Mouse (Mus musculus) CH12.LX (cell line): Measurements from ENCODE around the gene Ddx27. TPM values are rescaled to one million over a fixed set of nuclear protein-coding genes. Genes with fewer than 3 reads are reported as not detected.
"Not testable (repeated sequence)": the region's sequence is repeated elsewhere in the genome, so short reads cannot be mapped to it uniquely, and the experiment has no call there.

Experiments
- DNase-seq: peaks from one replicate; pipeline ENCODE4 v3.0.0-alpha.2; 2013; ENCODE audit errors: extremely low read depth
- H3K27ac ChIP-seq: 2 replicates; pipeline ENCODE4 v1.5.1; 2012; ENCODE audit warnings: low read depth, mild to moderate bottlenecking, control low read depth, moderate library complexity; ENCODE audit not compliant: insufficient read depth
- H3K27me3 ChIP-seq: replicated peaks from 2 replicates; pipeline ENCODE3; 2012; ENCODE audit warnings: inconsistent platforms
- H3K36me3 ChIP-seq, 2 experiments: replicated peaks in 1 of 2; 2 replicates each; pipeline versions ENCODE3 to v1.6.1; 2012; ENCODE audit warnings: inconsistent platforms in 1 of 2, low read length in 1 of 2, mild to moderate bottlenecking in 1 of 2, mixed read lengths in 1 of 2, moderate library complexity in 1 of 2; ENCODE audit not compliant: control insufficient read depth in 1 of 2, insufficient read depth in 1 of 2
- H3K4me1 ChIP-seq, 2 experiments: 2 replicates each; pipeline ENCODE4 v1.6.1; 2012; ENCODE audit warnings: inconsistent platforms in 1 of 2, moderate library complexity in 1 of 2; ENCODE audit not compliant: insufficient read depth in 2 of 2, control insufficient read depth in 1 of 2
- H3K4me2 ChIP-seq: 2 replicates; pipeline ENCODE4 v1.6.1; 2012; ENCODE audit warnings: low read depth, mild to moderate bottlenecking, control low read depth; ENCODE audit not compliant: poor library complexity, insufficient read depth, severe bottlenecking
- H3K4me3 ChIP-seq, 3 experiments: fragments of 150-350 bp in 1 of 3; sonication (generic) in 1 of 3; replicated peaks in 1 of 3; 2 replicates each; pipeline versions ENCODE3 to v1.5.1; 2011 to 2012; ENCODE audit warnings: low read depth in 2 of 3, low read length in 2 of 3, mild to moderate bottlenecking in 2 of 3, moderate library complexity in 2 of 3, control low read depth in 1 of 3, improper control_type of control experiment in 1 of 3, inconsistent platforms in 1 of 3, mixed read lengths in 1 of 3; ENCODE audit not compliant: poor library complexity in 1 of 3
- H3K79me2 ChIP-seq: replicated peaks from 2 replicates; pipeline ENCODE4 v1.6.1; 2012; ENCODE audit warnings: mild to moderate bottlenecking, moderate library complexity; ENCODE audit not compliant: control insufficient read depth, poor library complexity, insufficient read depth, severe bottlenecking; ENCODE audit errors: extremely low read depth
- H3K9ac ChIP-seq: 2 replicates; pipeline ENCODE4 v1.6.1; 2012; ENCODE audit warnings: low read depth, mild to moderate bottlenecking, control low read depth, moderate library complexity; ENCODE audit not compliant: insufficient read depth
- H3K9me3 ChIP-seq: replicated peaks from 2 replicates; pipeline ENCODE3; 2012; ENCODE audit warnings: low read length, inconsistent platforms, mixed read lengths
- BHLHE40 ChIP-seq: IDR thresholded peaks from 2 replicates; pipeline ENCODE4 v1.6.1; 2011; ENCODE audit warnings: mild to moderate bottlenecking, low read depth, low read length, improper control_type of control experiment
- CHD1 ChIP-seq: IDR thresholded peaks from 2 replicates; pipeline ENCODE4 v1.6.1; 2012; ENCODE audit warnings: low read depth, low read length, improper control_type of control experiment, inconsistent platforms
- CHD2 ChIP-seq: IDR thresholded peaks from 2 replicates; pipeline ENCODE4 v1.6.1; 2011; ENCODE audit warnings: low read length, improper control_type of control experiment
- CTCF ChIP-seq, 2 experiments: IDR thresholded peaks in 1 of 2; conservative IDR thresholded peaks in 1 of 2; 2 replicates each; pipeline ENCODE4 v1.5.1; 2011 to 2012; ENCODE audit warnings: low read depth in 2 of 2, low read length in 2 of 2, improper control_type of control experiment in 1 of 2, inconsistent platforms in 1 of 2, mild to moderate bottlenecking in 1 of 2, moderate library complexity in 1 of 2
- HCFC1 ChIP-seq: IDR thresholded peaks from 2 replicates; pipeline ENCODE4 v1.6.1; 2012; ENCODE audit warnings: low read depth, mild to moderate bottlenecking, inconsistent platforms, low read length, improper control_type of control experiment
- IRF4 ChIP-seq: IDR thresholded peaks from 2 replicates; pipeline ENCODE4 v1.6.1; 2014; ENCODE audit warnings: low read depth, mild to moderate bottlenecking, inconsistent platforms, low read length, improper control_type of control experiment
- JUND ChIP-seq: conservative IDR thresholded peaks from 2 replicates; pipeline ENCODE4 v1.6.1; 2011; ENCODE audit warnings: low read depth, low read length, improper control_type of control experiment
- MAFK ChIP-seq: IDR thresholded peaks from 2 replicates; pipeline ENCODE4 v1.6.1; 2011; ENCODE audit warnings: low read length, improper control_type of control experiment; ENCODE audit not compliant: insufficient replicate concordance
- MAX ChIP-seq: IDR thresholded peaks from 2 replicates; pipeline ENCODE4 v1.6.1; 2011; ENCODE audit warnings: low read length, improper control_type of control experiment
- MAZ ChIP-seq: IDR thresholded peaks from 2 replicates; pipeline ENCODE4 v1.6.1; 2012; ENCODE audit warnings: low read depth, mild to moderate bottlenecking, inconsistent platforms, low read length, improper control_type of control experiment, moderate library complexity
- MYC ChIP-seq: IDR thresholded peaks from 2 replicates; pipeline ENCODE4 v1.6.1; 2011; ENCODE audit warnings: low read depth, mild to moderate bottlenecking, improper control_type of control experiment, low read length
- NRF1 ChIP-seq: IDR thresholded peaks from 2 replicates; pipeline ENCODE4 v1.6.1; 2014; ENCODE audit warnings: low read depth, mild to moderate bottlenecking, inconsistent platforms, low read length, improper control_type of control experiment, moderate library complexity
- POLR2A ChIP-seq: IDR thresholded peaks from 2 replicates; pipeline ENCODE4 v1.6.1; 2011; ENCODE audit warnings: low read depth, mild to moderate bottlenecking, improper control_type of control experiment, low read length
- RAD21 ChIP-seq: IDR thresholded peaks from 2 replicates; pipeline ENCODE4 v1.6.1; 2011; ENCODE audit warnings: low read depth, mild to moderate bottlenecking, low read length, improper control_type of control experiment, moderate library complexity
- RCOR1 ChIP-seq: conservative IDR thresholded peaks from 2 replicates; pipeline ENCODE4 v1.6.1; 2012; ENCODE audit warnings: low read depth, mild to moderate bottlenecking, inconsistent platforms, low read length, improper control_type of control experiment
- SIN3A ChIP-seq: IDR thresholded peaks from 2 replicates; pipeline ENCODE4 v1.6.1; 2012; ENCODE audit warnings: low read length, improper control_type of control experiment, inconsistent platforms
- TBP ChIP-seq: conservative IDR thresholded peaks from 2 replicates; pipeline ENCODE4 v1.6.1; 2011; ENCODE audit warnings: low read depth, low read length, improper control_type of control experiment
- TCF12 ChIP-seq: IDR thresholded peaks from 2 replicates; pipeline ENCODE4 v1.6.1; 2014; ENCODE audit warnings: low read depth, mild to moderate bottlenecking, inconsistent platforms, low read length, improper control_type of control experiment
- UBTF ChIP-seq: IDR thresholded peaks from 2 replicates; pipeline ENCODE4 v1.6.1; 2012; ENCODE audit warnings: low read depth, mild to moderate bottlenecking, inconsistent platforms, low read length, improper control_type of control experiment, moderate library complexity
- USF1 ChIP-seq: IDR thresholded peaks from 2 replicates; pipeline ENCODE4 v1.6.1; 2014; ENCODE audit warnings: low read depth, mild to moderate bottlenecking, inconsistent platforms, low read length, improper control_type of control experiment
- USF2 ChIP-seq: conservative IDR thresholded peaks from 2 replicates; pipeline ENCODE4 v1.6.1; 2011; ENCODE audit warnings: low read depth, low read length, improper control_type of control experiment
- ZC3H11A ChIP-seq: IDR thresholded peaks from 2 replicates; pipeline ENCODE4 v1.6.1; 2012; ENCODE audit warnings: low read depth, mild to moderate bottlenecking, inconsistent platforms, low read length, improper control_type of control experiment
- ZKSCAN1 ChIP-seq: IDR thresholded peaks from 2 replicates; pipeline ENCODE4 v1.6.1; 2012; ENCODE audit warnings: low read depth, inconsistent platforms, low read length, improper control_type of control experiment, borderline replicate concordance
- ZMIZ1 ChIP-seq: IDR thresholded peaks from 2 replicates; pipeline ENCODE4 v1.6.1; 2012; ENCODE audit warnings: low read depth, mild to moderate bottlenecking, inconsistent platforms, low read length, improper control_type of control experiment
- ZNF384 ChIP-seq: IDR thresholded peaks from 2 replicates; pipeline ENCODE4 v1.6.1; 2012; ENCODE audit warnings: low read depth, low read length, improper control_type of control experiment, inconsistent platforms
- dilution Hi-C: fragments of 300-500 bp; cut with MboI; formaldehyde crosslinking; loops from 2 replicates; pipeline ENCODE4 v1.14.3; 2020; ENCODE audit warnings: low sequenced_read_pairs; ENCODE audit not compliant: extremely low pct_unique_long_range_greater_than_20kb, extremely low pct_ligation_motif_present
- in situ Hi-C: fragments of 300-500 bp; cut with MboI; formaldehyde crosslinking; loops from 3 replicates; pipeline ENCODE4 v1.14.3; 2019; ENCODE audit warnings: low sequenced_read_pairs, low pct_ligation_motif_present, low pct_unique_long_range_greater_than_20kb, mixed read lengths
- polyA plus RNA-seq: library from polyadenylated mRNA; unstranded; fragments of >175 nt; gene quantifications from 2 replicates; pipeline ENCODE4 v1.2.1, GENCODE M21; 2012; ENCODE audit warnings: low read depth; ENCODE audit not compliant: insufficient read length
- total RNA-seq, 2 experiments: library from RNA; depleted of rRNA; stranded (reverse); fragments of 300-350 nt in 1 of 2; fragments of >200 nt in 1 of 2; gene quantifications; 2 replicates each; pipeline ENCODE4 v1.2.3; 2012 to 2014

Gene Ddx27
- total and polyA plus RNA-seq, 3 experiments, result 139 to 224 (median 157) TPM

DNA sequence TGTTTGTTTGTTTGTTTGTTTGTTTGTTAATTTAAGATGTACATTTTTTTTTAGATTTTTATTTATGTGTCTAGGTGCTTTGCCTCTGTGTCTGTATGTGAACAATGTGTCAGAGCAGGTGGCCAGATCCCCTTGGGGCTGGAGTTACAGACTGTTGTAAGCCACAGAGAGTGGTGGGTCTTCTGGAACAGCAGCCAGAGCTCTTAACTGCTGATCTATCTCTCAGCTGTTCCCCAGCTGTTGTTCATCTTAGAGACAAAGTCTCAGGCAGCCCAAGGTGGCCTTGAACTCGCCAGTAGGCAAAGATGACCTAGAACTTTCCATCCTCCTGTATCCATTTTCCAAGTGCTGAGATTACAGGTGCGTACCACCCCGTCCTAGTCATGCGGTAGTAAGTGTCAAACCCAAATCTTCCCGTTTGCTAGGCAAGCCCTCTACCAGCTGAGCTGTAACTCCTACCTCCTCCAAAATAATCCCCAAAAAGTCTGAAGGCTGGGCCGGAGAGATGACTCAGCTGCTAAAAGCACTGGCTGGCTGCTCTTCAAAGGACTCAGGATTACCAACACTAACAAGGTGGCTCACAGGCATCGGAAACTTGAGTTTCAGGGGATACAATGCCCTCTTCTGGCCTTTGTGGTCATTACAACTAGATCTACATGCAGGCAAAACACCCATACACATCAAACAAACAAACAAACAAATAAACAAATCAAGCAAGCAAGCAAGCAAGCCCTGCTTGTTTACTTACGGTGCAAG is 10.7 kb upstream of the Ddx27 start (continued):
- TF ChIP-seq JUND (peak; percentile 49; the same call in 1 of the 2 replicates), IRF4 (peak; percentile 50; the same call in 1 of the 2 replicates), ZKSCAN1 (no peak), MAX (no peak)

DNA sequence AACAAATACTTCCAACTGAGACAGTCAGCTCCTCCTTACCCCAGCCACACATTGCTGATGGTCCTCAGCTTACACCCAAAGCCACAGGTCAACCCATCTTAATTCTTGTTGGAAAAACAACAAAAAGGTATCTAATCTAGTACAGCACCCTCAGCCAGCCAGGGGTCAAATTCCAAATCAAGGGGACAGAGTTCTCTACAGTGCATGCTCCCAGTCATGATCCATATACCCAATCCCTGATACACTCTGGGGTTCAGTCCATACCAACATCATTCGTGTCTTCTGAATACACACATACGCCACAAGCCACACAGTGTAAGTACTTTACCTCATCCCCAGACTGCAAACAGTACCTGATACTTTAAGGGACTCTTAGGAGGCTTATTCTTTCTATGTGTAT is 8.6 kb upstream of the Ddx27 start:
- no peak for DNase-seq
- Histone ChIP-seq H3K79me2 (no peaks in the 10 kb centered on the region), H3K9me3 (no peaks in the 10 kb centered on the region), H3K9ac (no peak overlapping the region), H3K27ac (no peak overlapping the region), H3K4me2 (no peak overlapping the region), H3K4me1 (peaks cover 0 to 5% of the 10 kb centered on the region in 2 experiments; a peak in 2 of 4 replicates), H3K27me3 (no peaks in the 10 kb centered on the region), H3K4me3 (no peak overlapping the region), H3K36me3 (no peaks in the 10 kb centered on the region)
- in situ Hi-C loops (no loop called here), dilution Hi-C loops (no loop called here)
- TF ChIP-seq ZNF384, result no peak
- no peak for TF ChIP-seq RCOR1
- TF ChIP-seq CTCF (conservative IDR thresholded peaks at IDR 0.05 in 1 of 2, IDR thresholded peaks at IDR 0.05 in 1 of 2; ENCODE audit: low read depth in 2 of 2, low read length in 2 of 2), result no peak
- no peak for TF ChIP-seq MYC
- TF ChIP-seq POLR2A, result no peak
- TF ChIP-seq IRF4, result no peak
- TF ChIP-seq NRF1, result no peak
- TF ChIP-seq ZC3H11A, result no peak

DNA sequence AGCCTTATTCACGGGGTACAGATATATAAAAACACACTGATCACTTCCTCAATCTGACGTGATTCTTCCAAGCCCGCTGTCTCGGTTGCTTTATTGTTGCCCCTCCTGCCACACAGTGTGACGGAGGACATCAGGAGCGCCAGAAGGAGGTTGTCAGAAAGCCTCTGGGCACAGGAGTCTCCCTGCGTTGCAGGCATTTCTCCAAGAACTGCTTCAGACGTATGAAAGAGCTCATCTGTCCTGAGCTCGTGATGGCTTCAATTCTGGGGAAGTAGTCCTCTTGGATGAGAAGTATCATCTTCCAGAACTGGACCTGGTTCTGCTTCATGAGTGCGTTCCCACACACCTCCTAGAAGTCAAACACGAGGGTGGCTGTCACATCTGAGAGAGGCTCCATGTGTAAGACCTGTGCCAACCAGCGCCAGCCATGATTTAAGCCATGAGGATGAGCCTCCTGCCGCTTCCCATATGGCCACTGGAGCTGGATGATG is 7.9 kb upstream of the Ddx27 start:
- in situ Hi-C loops, result no loop called here
- Histone ChIP-seq H3K9me3 (no peaks in the 10 kb centered on the region), H3K27ac (no peak overlapping the region), H3K4me2 (no peak overlapping the region), H3K4me1 (peaks cover 0 to 5% of the 10 kb centered on the region in 2 experiments; a peak in 2 of 4 replicates), H3K27me3 (no peaks in the 10 kb centered on the region), H3K9ac (no peak overlapping the region), H3K36me3 (no peaks in the 10 kb centered on the region), H3K79me2 (no peaks in the 10 kb centered on the region), H3K4me3 (no peak overlapping the region)
- TF ChIP-seq TBP, result no peak
- TF ChIP-seq CHD2, result no peak
- TF ChIP-seq BHLHE40, result no peak
- TF ChIP-seq JUND, result no peak
- no peak for TF ChIP-seq UBTF
- no peak for TF ChIP-seq POLR2A
- no peak for TF ChIP-seq MAX
- no peak for TF ChIP-seq HCFC1
- no peak for TF ChIP-seq RAD21
- no peak for TF ChIP-seq ZC3H11A
- no peak for TF ChIP-seq ZMIZ1
- TF ChIP-seq MAZ, result no peak
- TF ChIP-seq USF1, result no peak
- no peak for TF ChIP-seq TCF12
- no peak for TF ChIP-seq CHD1
- no peak for TF ChIP-seq MAFK
- no peak for TF ChIP-seq IRF4
- no peak for TF ChIP-seq USF2
- no peak for TF ChIP-seq MYC
- TF ChIP-seq SIN3A, result no peak
- no peak for DNase-seq
- dilution Hi-C loops, result no loop called here

DNA sequence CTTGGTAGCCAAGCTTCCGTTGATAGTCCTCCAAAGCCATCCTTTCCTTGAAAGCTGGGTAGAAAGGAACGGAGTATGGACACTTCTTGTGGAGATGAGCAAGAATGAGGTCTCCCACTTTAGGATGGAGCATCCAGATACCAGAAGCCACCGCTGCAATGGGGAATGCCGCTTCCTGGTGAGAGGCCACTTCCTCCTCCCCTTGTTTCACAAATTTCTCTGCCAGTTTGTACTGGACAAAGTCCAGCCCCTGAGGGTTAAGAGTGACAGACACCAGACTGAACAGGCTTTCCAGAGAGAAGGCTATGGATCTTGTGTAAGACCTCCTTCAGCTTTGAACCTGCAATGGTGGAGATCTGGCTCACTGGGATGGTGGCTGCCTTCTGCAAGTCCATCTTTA is 7.4 kb upstream of the Ddx27 start:
- H3K9ac ChIP-seq, H3K9me3 ChIP-seq, H3K4me3 ChIP-seq, DNase-seq, in situ Hi-C loops, H3K4me1 ChIP-seq, H3K27me3 ChIP-seq, H3K79me2 ChIP-seq, H3K4me2 ChIP-seq, dilution Hi-C loops, H3K27ac ChIP-seq, H3K36me3 ChIP-seq: not testable (repeated sequence)
